Mouse (Mus musculus) hindbrain, embryonic 10.5 days (tissue): ENCODE data around the gene Stox2. TPM values are rescaled to one million over a fixed set of nuclear protein-coding genes. Genes with fewer than 3 reads are reported as not detected.
A peak's percentile ranks its signal among the peaks of the same experiment; 100 is the strongest.

Experiments used
- DNase-seq: peaks from one replicate; pipeline ENCODE4 v3.0.0-alpha.2; 2017; ENCODE audit warnings: low spot score
- H3K27ac ChIP-seq: fragments of 300-500 bp; sonication (generic); 2 replicates; pipeline ENCODE4 v1.5.1; 2016; ENCODE audit warnings: mild to moderate bottlenecking, moderate library complexity
- H3K27me3 ChIP-seq: fragments of 300-500 bp; sonication (generic); 2 replicates; pipeline ENCODE4 v1.6.1; 2016; ENCODE audit warnings: mild to moderate bottlenecking; ENCODE audit not compliant: poor library complexity, insufficient read depth, severe bottlenecking
- H3K36me3 ChIP-seq: fragments of 300-500 bp; sonication (generic); 2 replicates; pipeline ENCODE4 v1.6.1; 2016; ENCODE audit warnings: mild to moderate bottlenecking, moderate library complexity
- H3K4me1 ChIP-seq: fragments of 300-500 bp; sonication (generic); replicated peaks from 2 replicates; pipeline ENCODE4 v1.6.1; 2016; ENCODE audit warnings: mild to moderate bottlenecking
- H3K4me3 ChIP-seq: fragments of 300-500 bp; sonication (generic); 2 replicates; pipeline ENCODE4 v1.5.1; 2016; ENCODE audit warnings: mild to moderate bottlenecking, moderate library complexity
- H3K9me3 ChIP-seq: fragments of 300-500 bp; sonication (generic); 2 replicates; pipeline ENCODE4 v1.6.1; 2016; ENCODE audit warnings: mild to moderate bottlenecking, moderate library complexity
- WGBS: fragments of 180-500 bp; shearing (Covaris S2); methylation state at CpG from one replicate; pipeline ENCODE4 v1.1.7; 2016; 5-methylcytosine and 5-hydroxymethylcytosine counted together
- polyA plus RNA-seq: library from polyadenylated mRNA; unstranded; fragments of >200 nt; fragmentation: Nextera tagmentation; extraction: Ambion mirVana; gene quantifications from 2 replicates; pipeline ENCODE4 v1.2.1, GENCODE M21; 2016

The Stox2 gene
- polyA plus RNA-seq, 1 experiment from 2014 or later = 23.2 TPM

DNA sequence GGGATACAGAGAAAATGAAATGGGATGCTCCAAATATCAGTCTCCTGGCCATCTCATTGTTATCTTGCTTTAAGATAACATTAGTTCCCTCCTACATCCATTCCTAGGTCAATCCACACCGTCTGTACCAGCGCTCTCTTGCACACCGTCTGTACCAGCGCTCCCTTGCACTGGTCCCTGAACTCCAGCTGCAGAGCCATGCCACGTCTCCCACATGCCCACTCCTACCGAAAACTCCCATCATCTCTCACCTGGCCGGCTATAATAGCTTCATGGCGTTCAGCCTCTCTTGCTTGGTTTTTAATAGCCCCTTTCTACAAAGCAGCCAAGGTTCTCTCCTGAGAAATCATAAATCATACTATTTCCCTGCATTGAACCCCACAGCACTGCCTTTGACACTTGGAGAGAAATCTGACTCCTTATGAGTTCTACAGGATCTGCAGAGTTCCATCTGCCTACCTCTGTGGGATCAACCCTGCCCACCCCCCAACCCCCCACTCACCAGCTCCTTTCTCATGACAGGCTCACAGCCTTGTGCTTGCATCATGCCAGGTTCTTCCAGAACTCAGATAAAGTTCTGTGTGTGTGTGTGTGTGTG is 239.4 kb downstream of the Stox2 start:
- no peak overlapping the region for H3K27ac ChIP-seq
- no peaks in the 10 kb centered on the region for H3K27me3 ChIP-seq
- H3K4me1 ChIP-seq = peaks cover 12% of the 10 kb centered on the region
- peaks cover 10% of the 10 kb centered on the region for H3K36me3 ChIP-seq
- H3K9me3 ChIP-seq = peaks cover 5% of the 10 kb centered on the region; the same call in 1 of the 2 replicates
- 92% methylated on average over 8 of the region's 8 CpGs for whole genome bisulfite sequencing
- no peak for DNase-seq
- H3K4me3 ChIP-seq = no peak overlapping the region

DNA sequence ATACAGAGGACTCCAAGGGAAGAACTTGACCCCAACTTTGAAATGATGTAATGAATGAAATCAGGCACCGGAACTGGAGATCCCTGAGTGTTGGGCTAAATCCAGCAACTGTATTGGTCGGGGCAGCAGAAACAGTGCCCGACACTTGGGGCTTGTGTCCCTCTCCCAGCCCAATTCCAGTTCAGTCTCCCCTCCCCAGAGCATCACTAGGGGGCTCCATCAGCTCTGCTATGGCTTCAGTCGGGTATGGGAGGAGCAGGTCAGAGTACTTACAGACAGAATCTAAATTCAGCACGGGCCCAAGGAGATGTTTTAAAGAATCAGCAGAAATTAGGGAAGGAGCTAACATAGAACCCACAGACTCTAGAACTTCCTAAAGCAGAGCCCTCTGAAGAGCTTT is 240.7 kb downstream of the Stox2 start:
- H3K27me3 ChIP-seq = no peaks in the 10 kb centered on the region
- peaks cover 12% of the 10 kb centered on the region for H3K4me1 ChIP-seq
- H3K27ac ChIP-seq = no peak overlapping the region
- H3K36me3 ChIP-seq = peaks cover 23% of the 10 kb centered on the region
- peaks cover 5% of the 10 kb centered on the region; the same call in 1 of the 2 replicates for H3K9me3 ChIP-seq
- no peak overlapping the region for H3K4me3 ChIP-seq
- WGBS = 90% methylated on average over 5 of the region's 5 CpGs
- no peak for DNase-seq

DNA sequence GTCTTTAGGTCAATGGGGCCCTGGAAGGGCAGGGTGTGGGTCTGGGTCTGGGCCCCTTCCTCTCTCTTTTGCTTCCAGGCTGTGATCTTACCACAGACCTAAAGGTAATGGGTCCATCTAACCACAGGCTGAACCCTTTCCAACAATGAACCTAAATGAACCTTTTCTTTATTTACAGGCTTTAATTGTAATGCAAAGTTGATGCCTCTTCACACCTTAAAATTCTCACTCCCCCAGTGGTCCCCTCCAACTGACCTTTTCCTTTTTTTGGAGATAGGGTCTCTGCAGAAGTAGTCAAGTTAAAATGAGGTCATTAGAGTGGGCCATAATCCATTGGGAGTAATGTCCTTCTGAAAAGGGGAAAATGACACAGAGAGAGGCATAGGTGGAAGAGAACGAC is 249.8 kb downstream of the Stox2 start:
- no peak for DNase-seq
- Histone ChIP-seq H3K4me3 (no peak overlapping the region), H3K36me3 (peaks cover 88% of the 10 kb centered on the region), H3K27me3 (no peaks in the 10 kb centered on the region), H3K4me1 (no peaks in the 10 kb centered on the region), H3K9me3 (peaks cover 12% of the 10 kb centered on the region; the same call in 1 of the 2 replicates), H3K27ac (no peak overlapping the region)
- 92% methylated on average over 1 of the region's 1 CpGs for WGBS

DNA sequence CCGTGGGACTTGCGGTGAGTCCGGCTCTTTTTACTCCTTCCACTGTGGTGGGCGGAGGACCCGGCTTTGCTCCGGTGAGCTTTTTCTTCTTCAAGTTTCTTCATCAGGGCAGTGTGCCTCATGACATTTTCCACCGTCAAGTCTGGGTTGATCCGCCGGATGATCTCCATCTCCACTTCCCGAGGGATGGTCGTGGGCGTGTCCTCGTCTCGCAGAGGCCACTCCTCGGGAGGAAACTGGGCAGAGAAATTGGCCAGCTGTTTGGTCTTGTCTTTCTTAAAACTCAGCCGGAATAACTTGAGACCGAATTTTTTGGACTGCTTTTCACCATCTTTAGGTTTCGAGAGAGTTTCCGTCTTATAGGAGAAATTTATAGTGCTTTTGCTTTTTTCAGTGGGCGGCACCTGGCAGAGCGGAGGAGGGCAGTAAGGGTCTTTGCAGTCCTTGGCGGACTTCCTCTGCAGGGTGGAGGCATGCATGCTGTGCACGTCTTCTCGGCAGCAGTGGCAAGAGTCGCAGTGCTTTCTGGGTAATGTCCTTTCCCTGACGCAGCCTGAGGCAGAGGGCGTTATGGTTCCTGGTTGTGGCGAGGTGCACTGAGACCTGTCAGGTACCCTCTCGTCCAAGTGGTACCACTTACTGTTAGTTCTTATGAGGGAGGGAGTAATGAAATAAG is 252.7 kb downstream of the Stox2 start:
- 95% methylated on average over 29 of the region's 29 CpGs for WGBS
- Histone ChIP-seq H3K27me3 (no peaks in the 10 kb centered on the region), H3K27ac (no peak overlapping the region), H3K4me1 (no peaks in the 10 kb centered on the region), H3K4me3 (no peak overlapping the region), H3K9me3 (peaks cover 12% of the 10 kb centered on the region; the same call in 1 of the 2 replicates), H3K36me3 (peaks cover 88% of the 10 kb centered on the region)
- no peak for DNase-seq

DNA sequence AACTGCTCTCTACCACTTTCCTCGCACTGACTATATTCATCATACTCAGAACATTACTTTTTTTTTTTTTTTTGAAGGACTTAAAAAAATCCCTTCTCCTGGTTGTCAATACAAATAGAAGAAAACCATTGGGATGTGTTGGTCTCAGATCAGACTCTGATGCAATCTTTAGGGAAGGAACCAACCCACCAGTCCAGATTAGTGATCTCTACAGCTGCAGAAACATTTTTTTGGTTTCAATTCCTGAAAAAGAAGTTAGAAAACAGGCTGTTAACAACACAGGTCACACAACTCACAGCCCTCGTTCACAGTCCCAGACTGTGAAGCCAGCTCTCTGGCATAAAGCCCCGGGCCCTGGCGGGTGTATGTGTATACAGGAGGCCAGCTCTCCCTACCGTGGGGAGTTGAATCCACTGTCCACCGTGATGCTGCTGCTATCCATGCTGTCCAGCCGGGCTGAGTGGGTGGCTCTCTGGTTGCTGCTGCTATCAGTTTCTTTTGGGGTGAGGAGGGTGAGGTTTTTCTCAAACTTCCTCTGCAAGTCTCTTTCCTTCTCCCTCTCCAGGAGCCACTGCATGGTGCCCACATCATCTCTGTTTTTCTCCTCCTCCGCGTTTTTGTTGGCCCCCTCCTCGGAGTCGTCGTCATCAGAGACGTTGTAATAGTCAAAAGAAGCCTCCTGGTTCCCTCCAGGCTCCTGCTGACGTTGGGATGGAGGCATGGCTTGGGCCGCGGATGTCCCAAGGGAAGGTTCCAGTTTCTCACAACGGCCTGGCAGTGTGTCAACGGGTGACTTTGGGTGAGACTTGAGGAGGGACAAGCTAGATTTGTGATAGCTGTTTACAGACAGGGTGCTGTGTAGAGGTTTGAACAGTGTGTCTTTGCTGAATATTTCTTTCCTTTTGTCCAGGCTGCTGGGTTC is 254.5 kb downstream of the Stox2 start:
- Histone ChIP-seq H3K4me3 (no peak overlapping the region), H3K4me1 (no peaks in the 10 kb centered on the region), H3K27me3 (no peaks in the 10 kb centered on the region), H3K9me3 (peaks cover 12% of the 10 kb centered on the region; the same call in 1 of the 2 replicates), H3K27ac (no peak overlapping the region), H3K36me3 (peaks cover 99% of the 10 kb centered on the region)
- WGBS = 94% methylated on average over 18 of the region's 18 CpGs
- no peak for DNase-seq

DNA sequence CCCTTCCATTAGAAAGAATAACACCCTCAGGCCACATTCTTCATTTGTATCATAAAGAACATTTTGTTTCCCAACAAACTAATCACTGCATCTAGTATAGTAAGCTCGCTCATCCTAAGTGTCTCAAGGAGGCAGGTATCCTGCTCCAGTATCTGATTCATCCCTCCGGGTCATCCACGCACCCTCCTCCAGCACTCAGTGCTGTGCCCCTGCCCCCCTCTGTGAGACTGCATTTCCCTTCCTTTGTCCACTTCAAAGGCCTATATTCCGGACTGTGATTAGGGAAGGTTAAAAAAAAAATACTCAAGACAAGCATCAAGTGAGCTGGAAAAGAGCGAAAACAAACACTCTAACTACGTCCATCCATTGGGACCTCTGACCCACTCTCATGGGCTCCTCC is 260.8 kb downstream of the Stox2 start:
- Histone ChIP-seq H3K36me3 (peaks cover 99% of the 10 kb centered on the region), H3K4me1 (peaks cover 13% of the 10 kb centered on the region), H3K27ac (no peak overlapping the region), H3K9me3 (no peaks in the 10 kb centered on the region), H3K4me3 (no peak overlapping the region), H3K27me3 (no peaks in the 10 kb centered on the region)
- 46% methylated on average over 6 of the region's 6 CpGs for WGBS
- no peak for DNase-seq

DNA sequence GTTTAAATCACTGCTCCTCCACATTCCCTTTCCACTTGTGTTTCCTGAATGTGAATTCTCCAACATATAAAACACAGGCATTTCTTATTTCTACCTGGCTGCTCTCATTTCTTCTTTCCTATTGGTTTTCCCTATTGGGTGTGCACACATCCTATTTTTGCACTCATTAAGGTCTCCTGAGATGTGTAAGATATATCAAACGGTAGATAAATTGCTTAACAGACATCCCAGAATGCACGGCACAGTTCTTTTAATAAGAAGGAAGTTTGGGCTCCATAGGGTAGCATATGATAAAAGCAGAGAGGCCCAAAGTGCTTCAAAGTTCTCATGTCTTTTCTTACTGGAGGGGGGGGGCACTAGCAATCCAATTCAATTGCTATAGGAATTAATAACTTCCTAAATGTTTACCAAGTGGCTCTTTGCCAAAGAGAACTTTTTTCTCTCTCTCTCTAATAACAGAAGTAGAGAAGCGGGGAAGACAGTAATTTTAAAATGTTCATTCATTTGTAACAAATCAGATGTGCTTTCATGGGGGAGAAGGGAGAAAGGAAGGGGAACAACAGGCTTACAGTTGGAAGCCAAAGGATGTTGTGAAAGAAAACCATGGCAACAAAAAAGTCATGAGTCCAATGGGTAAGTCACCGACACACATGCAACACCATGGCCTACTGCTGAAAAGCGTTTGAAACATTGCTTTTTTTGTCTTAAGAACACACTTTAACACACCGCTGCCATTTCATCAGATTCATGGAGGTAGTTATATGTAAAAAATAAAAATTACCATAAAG is 263.2 kb downstream of the Stox2 start:
- 94% methylated on average over 6 of the region's 6 CpGs for WGBS
- Histone ChIP-seq H3K4me1 (peaks cover 29% of the 10 kb centered on the region), H3K27ac (no peak overlapping the region), H3K27me3 (no peaks in the 10 kb centered on the region), H3K4me3 (no peak overlapping the region), H3K36me3 (peaks cover 75% of the 10 kb centered on the region), H3K9me3 (no peaks in the 10 kb centered on the region)
- DNase-seq = no peak

DNA sequence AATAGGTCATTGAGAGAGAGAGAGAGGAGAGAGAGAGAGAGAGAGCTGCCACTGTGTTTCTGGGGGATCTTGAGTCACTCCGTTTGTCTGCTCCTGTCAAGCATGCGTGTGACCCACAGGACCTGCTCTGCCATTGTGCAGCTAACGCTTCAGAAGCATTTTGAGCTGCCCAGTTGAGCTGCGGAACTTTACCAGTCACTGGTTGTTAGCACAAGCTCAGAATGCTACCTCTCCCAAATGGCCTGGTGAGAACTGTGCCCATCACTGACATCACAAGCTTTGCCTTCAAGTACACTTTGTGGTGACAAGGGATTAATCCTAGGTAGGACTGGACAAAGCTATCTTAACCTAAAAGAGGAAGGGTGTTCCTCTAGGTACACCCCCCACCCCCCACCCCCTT is 263.9 kb downstream of the Stox2 start:
- Histone ChIP-seq H3K36me3 (peaks cover 68% of the 10 kb centered on the region), H3K27me3 (no peaks in the 10 kb centered on the region), H3K4me1 (peaks cover 32% of the 10 kb centered on the region), H3K4me3 (no peak overlapping the region), H3K9me3 (no peaks in the 10 kb centered on the region), H3K27ac (no peak overlapping the region)
- 84% methylated on average over 4 of the region's 4 CpGs for WGBS
- no peak for DNase-seq

DNA sequence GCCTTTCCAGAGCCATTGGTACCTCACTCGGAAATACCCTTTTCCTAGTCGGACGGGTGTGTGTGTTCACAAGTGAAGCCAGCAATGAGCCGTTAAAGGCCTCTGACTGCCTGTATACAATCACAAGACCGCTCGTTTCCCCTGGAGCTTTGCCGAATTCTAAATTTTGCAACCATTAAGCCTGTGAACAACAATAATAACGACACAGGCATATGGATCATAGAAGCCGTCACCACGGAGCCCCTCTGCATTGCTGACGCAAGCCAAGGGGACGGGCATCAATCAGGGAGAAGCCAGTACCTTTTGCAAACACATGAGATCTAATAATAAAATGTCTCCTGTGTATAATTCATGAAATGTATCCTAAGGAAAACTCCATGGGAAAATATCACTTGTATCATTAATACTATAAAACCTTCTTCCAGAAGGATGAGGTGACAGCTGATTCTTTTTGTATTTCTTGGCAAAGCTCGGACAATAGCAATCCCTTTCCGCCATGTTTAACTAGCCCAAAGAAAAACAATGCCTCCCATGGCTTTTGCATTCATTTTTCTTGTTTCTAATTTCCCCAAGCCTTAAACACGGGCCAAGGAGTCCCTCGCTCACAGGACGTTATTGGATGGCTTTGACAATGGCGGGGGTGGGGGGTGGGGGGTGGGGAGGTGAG is 265.0 kb downstream of the Stox2 start:
- H3K4me1 ChIP-seq = peaks cover 32% of the 10 kb centered on the region
- no peaks in the 10 kb centered on the region for H3K27me3 ChIP-seq
- no peaks in the 10 kb centered on the region for H3K9me3 ChIP-seq
- no peak overlapping the region for H3K4me3 ChIP-seq
- no peak overlapping the region for H3K27ac ChIP-seq
- H3K36me3 ChIP-seq = peaks cover 57% of the 10 kb centered on the region
- no peak for DNase-seq
- WGBS = 79% methylated on average over 18 of the region's 18 CpGs

DNA sequence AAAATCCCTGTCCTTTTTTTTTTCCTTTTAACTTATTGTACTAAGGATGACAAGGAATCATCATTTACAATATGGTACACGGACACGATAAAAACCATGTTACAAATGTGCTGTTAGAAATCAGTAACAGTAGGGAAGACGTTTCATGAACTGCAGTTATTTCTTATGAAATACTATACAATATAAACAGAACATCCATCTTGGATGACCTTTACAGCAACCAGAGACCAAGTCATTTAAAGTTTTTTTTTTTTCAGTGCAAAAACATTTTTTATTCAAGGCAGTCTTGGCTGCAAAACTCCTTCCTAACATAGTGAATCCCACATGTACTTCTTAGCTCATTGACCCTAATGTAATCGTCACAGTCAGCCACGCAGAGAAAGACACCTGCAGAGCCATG is 266.0 kb downstream of the Stox2 start:
- H3K36me3 ChIP-seq = peaks cover 47% of the 10 kb centered on the region
- WGBS = 92% methylated on average over 5 of the region's 5 CpGs
- no peak for DNase-seq
- no peak overlapping the region for H3K4me3 ChIP-seq
- peaks cover 32% of the 10 kb centered on the region for H3K4me1 ChIP-seq
- H3K27me3 ChIP-seq = no peaks in the 10 kb centered on the region
- no peaks in the 10 kb centered on the region for H3K9me3 ChIP-seq
- H3K27ac ChIP-seq = no peak overlapping the region

DNA sequence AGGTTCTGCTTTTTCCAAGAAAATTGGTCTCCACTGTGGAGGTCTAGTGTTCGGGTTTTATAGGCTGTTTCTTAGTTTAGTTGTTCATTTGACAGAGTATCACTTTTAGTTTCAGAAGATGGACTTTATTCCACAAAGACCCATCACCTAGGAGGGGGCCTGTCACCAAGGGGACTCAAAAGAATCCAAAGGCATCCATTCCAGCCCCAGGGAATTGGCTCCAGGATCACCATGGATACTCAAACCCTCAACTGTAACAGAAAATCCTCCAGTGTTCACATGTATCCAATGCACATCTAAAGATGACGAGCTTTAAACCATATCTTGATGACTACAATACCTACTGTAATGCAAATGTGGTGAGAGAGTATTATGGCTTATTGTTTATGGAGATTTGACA is 267.4 kb downstream of the Stox2 start:
- Histone ChIP-seq H3K27me3 (no peaks in the 10 kb centered on the region), H3K27ac (0 out of 2 replicates have a peak overlapping the region, but pooled peaks have one; percentile 36), H3K9me3 (no peaks in the 10 kb centered on the region), H3K36me3 (peaks cover 33% of the 10 kb centered on the region), H3K4me1 (peaks cover 32% of the 10 kb centered on the region), H3K4me3 (no peak overlapping the region)
- peak; percentile 31 for DNase-seq
- 60% methylated on average over 2 of the region's 2 CpGs for WGBS

DNA sequence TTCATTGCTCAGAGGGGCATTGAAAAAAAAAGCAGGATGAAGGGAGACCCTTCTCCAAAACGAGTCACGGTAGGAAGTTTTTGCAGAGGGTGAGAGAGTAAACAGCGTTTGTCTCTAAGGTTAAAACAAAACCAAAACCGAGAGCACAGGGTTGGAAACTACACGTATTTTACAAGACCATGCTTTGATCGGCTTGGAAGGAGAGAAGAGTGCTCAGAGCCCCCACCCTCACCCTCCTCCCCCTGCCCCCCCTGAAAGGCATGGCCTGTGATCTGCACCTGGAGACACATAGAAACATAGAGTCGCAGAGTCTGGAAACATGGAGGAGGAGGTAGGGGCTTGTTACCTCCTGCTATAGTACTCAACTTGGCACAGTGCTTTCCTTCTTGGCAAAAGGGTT is 272.3 kb downstream of the Stox2 start:
- no peak overlapping the region for H3K27ac ChIP-seq
- H3K27me3 ChIP-seq = no peaks in the 10 kb centered on the region
- no peak overlapping the region for H3K4me3 ChIP-seq
- no peaks in the 10 kb centered on the region for H3K36me3 ChIP-seq
- H3K4me1 ChIP-seq = peaks cover 12% of the 10 kb centered on the region
- H3K9me3 ChIP-seq = no peaks in the 10 kb centered on the region
- DNase-seq = no peak
- 81% methylated on average over 7 of the region's 7 CpGs for whole genome bisulfite sequencing
